Mouse (Mus musculus): Measurements from ENCODE around the gene Ktn1. TPM values are rescaled to one million over a fixed set of nuclear protein-coding genes. Genes with fewer than 3 reads are reported as not detected.

Gene Ktn1
- 93.3 and 102 TPM in 2 replicates for polyA plus RNA-seq (2016; fragmentation: Nextera tagmentation; extraction: Ambion mirVana)

DNA sequence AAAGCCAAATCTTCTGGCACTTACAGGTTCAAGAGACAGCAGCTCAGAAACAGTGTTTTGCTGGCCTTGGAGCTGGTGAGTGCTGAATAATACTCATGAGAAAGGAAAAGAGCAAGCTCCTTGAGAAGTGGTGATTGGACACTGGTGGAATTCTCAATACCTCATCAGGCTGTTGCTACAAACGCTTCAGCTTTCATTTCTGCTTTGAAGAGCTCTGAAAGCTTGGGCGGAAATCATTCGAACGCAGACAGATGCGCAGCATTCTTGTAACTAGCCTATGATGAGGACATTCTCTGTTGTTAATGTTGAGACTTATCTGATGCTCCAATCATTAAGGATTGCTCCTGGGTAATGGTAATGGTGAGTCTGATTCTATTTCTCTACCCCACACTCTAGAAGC lies at the start of gene Ktn1:
Gene Ktn1, plus strand, starts transcription at position 231 of the 400 bp plus-strand sequence.
- no peaks in the 10 kb centered on the region for H3K36me3 ChIP-seq (replicated peaks)
- H3K4me1 ChIP-seq, result peaks cover 13% of the 10 kb centered on the region
- WGBS, result 37% methylated on average over 5 of the region's 5 CpGs
- peaks cover 4% of the 10 kb centered on the region; the same call in 1 of the 2 replicates for H3K27me3 ChIP-seq
- no peak for ATAC-seq (ENCODE audit: low FRiP score)
- H3K9ac ChIP-seq, result peak within 1 kb of the TSS; percentile 89
- no peaks in the 10 kb centered on the region for H3K9me3 ChIP-seq
- H3K27ac ChIP-seq, result peak within 1 kb of the TSS; percentile 93
- H3K4me3 ChIP-seq (replicated peaks), result peak within 1 kb of the TSS; percentile 80
- H3K4me2 ChIP-seq, result peak within 1 kb of the TSS; percentile 71

DNA sequence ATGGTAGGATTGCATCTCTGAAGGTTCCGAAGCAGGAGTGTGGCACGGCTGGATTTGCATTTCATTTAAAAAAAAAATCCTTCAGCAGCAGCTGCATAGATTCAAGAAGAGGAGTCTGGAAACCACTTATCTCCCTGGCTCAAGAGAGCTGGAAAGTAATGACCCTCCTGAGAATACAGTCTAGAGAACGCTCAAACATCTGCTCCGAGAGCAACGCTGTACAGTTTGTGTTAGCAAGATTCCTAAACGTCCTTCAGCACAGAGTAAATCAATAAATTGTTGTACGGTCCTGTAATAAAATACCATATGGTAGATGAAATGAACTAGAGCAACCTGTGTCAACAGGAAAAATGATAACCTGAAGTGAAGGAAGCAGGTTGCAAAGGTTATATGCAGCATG lies 35.0 kb upstream of the Ktn1 start:
- Histone ChIP-seq H3K27ac (no peak overlapping the region), H3K36me3 (replicated peaks) (no peaks in the 10 kb centered on the region), H3K9me3 (no peaks in the 10 kb centered on the region), H3K4me3 (replicated peaks) (no peak overlapping the region), H3K4me2 (no peak overlapping the region), H3K27me3 (no peaks in the 10 kb centered on the region), H3K9ac (no peak overlapping the region), H3K4me1 (no peaks in the 10 kb centered on the region)
- WGBS, result 80% methylated on average over 7 of the region's 7 CpGs
- no peak for ATAC-seq (ENCODE audit: low FRiP score)

DNA sequence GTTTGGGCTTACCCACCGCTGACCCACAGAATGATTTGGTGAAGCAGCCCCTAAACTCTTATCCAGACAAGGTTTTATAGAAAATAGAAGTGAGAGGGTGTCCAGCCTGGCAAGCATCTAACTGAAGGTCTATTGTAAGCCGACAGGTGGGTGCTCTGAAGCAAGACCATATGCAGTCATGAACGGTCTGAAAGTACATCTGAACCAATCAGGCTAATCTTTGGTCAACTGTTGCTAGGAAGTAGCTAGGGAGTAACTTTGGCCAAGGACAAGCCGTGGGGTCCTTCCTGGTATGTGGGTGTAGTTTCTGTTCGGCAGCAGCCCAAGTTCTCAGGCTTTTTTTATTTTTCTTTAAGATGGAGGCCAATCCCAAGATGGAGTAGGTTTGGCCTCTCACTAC lies 29.4 kb upstream of the Ktn1 start:
- no peak overlapping the region for H3K4me3 ChIP-seq (replicated peaks)
- no peaks in the 10 kb centered on the region for H3K9me3 ChIP-seq
- ATAC-seq (ENCODE audit: low FRiP score), result no peak
- no peaks in the 10 kb centered on the region for H3K27me3 ChIP-seq
- no peak overlapping the region for H3K27ac ChIP-seq
- H3K36me3 ChIP-seq (replicated peaks), result no peaks in the 10 kb centered on the region
- H3K4me2 ChIP-seq, result no peak overlapping the region
- 86% methylated on average over 5 of the region's 5 CpGs for WGBS
- H3K4me1 ChIP-seq, result no peaks in the 10 kb centered on the region
- no peak overlapping the region for H3K9ac ChIP-seq

DNA sequence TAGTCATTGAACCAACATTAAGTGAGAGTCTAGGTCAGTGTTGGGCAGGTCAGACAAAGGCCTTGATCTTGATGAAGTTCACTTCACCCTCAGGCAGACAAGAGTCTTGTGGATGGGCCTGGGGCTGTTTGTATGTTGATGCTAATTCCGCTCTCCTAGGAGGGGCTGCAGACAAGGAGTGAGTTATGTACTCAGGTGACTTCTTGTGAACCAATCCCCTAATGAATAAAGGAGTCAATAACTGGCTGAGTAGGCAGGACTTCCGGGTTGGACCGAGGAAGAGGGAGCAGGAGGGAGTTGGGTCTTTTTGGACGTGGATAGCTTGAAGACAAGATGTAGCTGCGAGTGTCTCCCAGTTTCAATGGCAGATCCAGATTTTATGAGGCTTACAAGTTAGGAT lies 26.3 kb upstream of the Ktn1 start:
- H3K27me3 ChIP-seq, result no peaks in the 10 kb centered on the region
- H3K4me2 ChIP-seq, result no peak overlapping the region
- no peak overlapping the region for H3K9ac ChIP-seq
- H3K36me3 ChIP-seq (replicated peaks), result no peaks in the 10 kb centered on the region
- no peak for ATAC-seq (ENCODE audit: low FRiP score)
- 0 out of 2 replicates have a peak, but pooled peaks cover 5% of the 10 kb centered on the region for H3K4me1 ChIP-seq
- 91% methylated on average over 5 of the region's 5 CpGs for WGBS
- no peak overlapping the region for H3K4me3 ChIP-seq (replicated peaks)
- H3K9me3 ChIP-seq, result no peaks in the 10 kb centered on the region
- H3K27ac ChIP-seq, result no peak overlapping the region

DNA sequence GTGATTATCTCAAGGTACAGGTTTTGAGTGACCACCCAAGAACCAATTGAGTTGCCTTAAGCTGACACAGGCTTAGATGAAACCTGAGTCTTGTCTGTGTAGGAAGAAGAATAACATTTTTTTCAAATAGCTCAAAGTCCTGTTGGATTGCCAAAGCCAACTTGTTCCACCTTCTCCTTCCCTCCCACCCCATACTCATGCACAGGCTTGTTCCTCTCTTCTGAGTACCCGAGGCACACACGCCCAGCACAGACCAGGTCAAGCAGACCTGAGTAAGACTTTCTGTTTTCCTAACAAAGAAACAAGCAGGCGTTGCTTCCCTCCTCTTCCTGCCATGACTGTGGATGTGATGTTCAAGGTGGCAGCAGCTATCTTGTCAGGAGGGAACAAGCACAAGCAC lies 23.4 kb upstream of the Ktn1 start:
- ATAC-seq (ENCODE audit: low FRiP score), result no peak
- 83% methylated on average over 3 of the region's 3 CpGs for WGBS

DNA sequence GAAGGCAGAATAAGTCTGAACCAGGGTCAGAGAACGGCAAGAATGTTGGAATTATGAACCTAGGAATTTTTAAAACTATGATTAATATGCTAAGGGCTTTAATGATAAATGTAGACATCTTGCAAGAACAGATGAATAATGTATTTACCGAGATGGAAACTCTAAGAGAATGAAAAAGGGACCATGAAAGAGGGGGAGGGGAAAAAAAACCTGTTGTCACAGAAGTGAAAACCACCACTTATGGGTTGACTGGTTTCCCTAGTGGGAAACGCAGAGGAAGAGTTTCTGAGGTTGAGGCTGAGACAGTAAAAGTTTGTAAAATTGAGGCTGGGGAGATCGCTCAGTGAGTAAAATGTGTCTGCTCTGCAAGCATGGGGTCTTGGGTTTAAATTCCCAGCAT lies 22.1 kb upstream of the Ktn1 start:
- H3K27me3 ChIP-seq, result no peaks in the 10 kb centered on the region
- no peaks in the 10 kb centered on the region for H3K9me3 ChIP-seq
- no peaks in the 10 kb centered on the region for H3K36me3 ChIP-seq (replicated peaks)
- H3K27ac ChIP-seq, result no peak overlapping the region
- WGBS, result 93% methylated on average over 4 of the region's 4 CpGs
- no peak for ATAC-seq (ENCODE audit: low FRiP score)
- no peak overlapping the region for H3K4me3 ChIP-seq (replicated peaks)
- H3K4me1 ChIP-seq, result 0 out of 2 replicates have a peak, but pooled peaks cover 5% of the 10 kb centered on the region
- no peak overlapping the region for H3K4me2 ChIP-seq
- H3K9ac ChIP-seq, result no peak overlapping the region

More for the DNA sequence above, 23.4 kb upstream of the Ktn1 start:
- Histone ChIP-seq H3K27ac (no peak overlapping the region), H3K27me3 (no peaks in the 10 kb centered on the region), H3K4me3 (replicated peaks) (no peak overlapping the region), H3K36me3 (replicated peaks) (no peaks in the 10 kb centered on the region), H3K9ac (no peak overlapping the region), H3K4me1 (0 out of 2 replicates have a peak, but pooled peaks cover 5% of the 10 kb centered on the region), H3K9me3 (no peaks in the 10 kb centered on the region), H3K4me2 (no peak overlapping the region)

DNA sequence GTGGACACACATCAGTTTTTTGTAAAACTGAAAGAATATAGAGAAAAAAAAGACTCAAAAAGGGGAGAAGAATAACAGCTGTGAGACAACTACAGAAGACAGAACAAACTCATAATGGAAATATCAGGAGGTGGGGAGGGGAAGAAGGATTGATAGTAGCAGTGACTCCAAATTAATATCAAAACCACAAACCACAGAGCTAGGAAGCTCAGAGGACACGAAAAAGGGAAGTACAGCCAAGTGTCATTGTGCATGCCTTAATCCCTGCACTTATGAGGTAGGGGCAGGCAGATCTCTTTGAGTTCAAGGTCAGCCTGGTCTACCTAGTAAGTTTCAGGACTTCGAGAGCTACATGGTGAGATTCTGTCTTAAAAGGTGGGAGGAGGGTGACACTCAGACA lies 21.4 kb upstream of the Ktn1 start:
- WGBS, result 77% methylated on average over 2 of the region's 2 CpGs
- no peak for ATAC-seq (ENCODE audit: low FRiP score)
- H3K9me3 ChIP-seq, result no peaks in the 10 kb centered on the region
- no peaks in the 10 kb centered on the region for H3K36me3 ChIP-seq (replicated peaks)
- no peak overlapping the region for H3K4me3 ChIP-seq (replicated peaks)
- no peak overlapping the region for H3K9ac ChIP-seq
- H3K27ac ChIP-seq, result no peak overlapping the region
- no peaks in the 10 kb centered on the region for H3K27me3 ChIP-seq
- H3K4me1 ChIP-seq, result 0 out of 2 replicates have a peak, but pooled peaks cover 5% of the 10 kb centered on the region
- no peak overlapping the region for H3K4me2 ChIP-seq

DNA sequence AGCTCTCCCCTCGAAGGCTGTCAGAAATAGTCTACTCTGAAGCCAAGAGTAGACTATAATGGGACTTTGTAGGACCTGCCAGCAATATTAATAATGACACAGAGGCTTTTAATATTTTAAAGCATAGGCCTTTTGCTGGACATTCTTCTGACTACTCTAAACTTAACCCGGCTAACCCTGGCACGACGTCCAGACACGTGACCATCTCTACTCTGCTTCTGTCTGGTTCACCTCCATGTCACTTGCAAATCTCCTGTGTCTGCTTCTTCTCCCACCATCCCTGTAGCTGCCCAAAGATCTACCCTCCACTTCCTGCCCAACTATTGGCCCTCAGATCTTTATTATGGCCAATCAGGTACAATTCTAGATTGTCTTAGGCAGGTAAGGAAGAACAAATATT lies 20.9 kb upstream of the Ktn1 start:
- Histone ChIP-seq H3K9me3 (no peaks in the 10 kb centered on the region), H3K4me2 (no peak overlapping the region), H3K27ac (no peak overlapping the region), H3K9ac (no peak overlapping the region), H3K4me1 (0 out of 2 replicates have a peak, but pooled peaks cover 5% of the 10 kb centered on the region), H3K4me3 (replicated peaks) (no peak overlapping the region), H3K36me3 (replicated peaks) (no peaks in the 10 kb centered on the region), H3K27me3 (no peaks in the 10 kb centered on the region)
- ATAC-seq (ENCODE audit: low FRiP score), result no peak
- 88% methylated on average over 5 of the region's 5 CpGs for WGBS

DNA sequence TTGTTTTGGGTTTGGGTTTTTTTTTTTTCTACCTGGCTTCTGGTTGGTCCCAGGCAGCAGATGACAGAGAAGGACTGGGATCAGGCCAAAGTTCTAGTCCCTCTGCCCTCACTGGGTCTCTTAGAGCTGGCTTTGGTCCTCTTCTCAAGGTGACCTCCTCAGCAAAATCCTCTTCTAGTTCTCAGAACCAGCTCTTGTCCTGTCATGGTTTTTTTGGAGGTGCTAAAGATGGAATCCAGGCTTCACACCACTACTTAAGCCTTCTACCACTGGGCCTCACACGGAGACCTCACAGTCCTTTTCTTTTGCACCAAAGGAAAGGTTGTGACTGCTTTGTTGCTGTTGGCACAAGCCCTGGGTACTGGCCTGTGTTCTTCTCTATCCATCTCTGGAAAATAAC lies 15.8 kb upstream of the Ktn1 start:
- no peaks in the 10 kb centered on the region for H3K27me3 ChIP-seq
- H3K27ac ChIP-seq, result no peak overlapping the region
- no peaks in the 10 kb centered on the region; the same call in 1 of the 2 replicates for H3K4me1 ChIP-seq
- no peaks in the 10 kb centered on the region for H3K9me3 ChIP-seq
- no peaks in the 10 kb centered on the region for H3K36me3 ChIP-seq (replicated peaks)
- H3K4me2 ChIP-seq, result no peak overlapping the region
- H3K9ac ChIP-seq, result no peak overlapping the region
- WGBS, result 85% methylated on average over 1 of the region's 1 CpGs
- no peak overlapping the region for H3K4me3 ChIP-seq (replicated peaks)
- ATAC-seq (ENCODE audit: low FRiP score), result no peak

DNA sequence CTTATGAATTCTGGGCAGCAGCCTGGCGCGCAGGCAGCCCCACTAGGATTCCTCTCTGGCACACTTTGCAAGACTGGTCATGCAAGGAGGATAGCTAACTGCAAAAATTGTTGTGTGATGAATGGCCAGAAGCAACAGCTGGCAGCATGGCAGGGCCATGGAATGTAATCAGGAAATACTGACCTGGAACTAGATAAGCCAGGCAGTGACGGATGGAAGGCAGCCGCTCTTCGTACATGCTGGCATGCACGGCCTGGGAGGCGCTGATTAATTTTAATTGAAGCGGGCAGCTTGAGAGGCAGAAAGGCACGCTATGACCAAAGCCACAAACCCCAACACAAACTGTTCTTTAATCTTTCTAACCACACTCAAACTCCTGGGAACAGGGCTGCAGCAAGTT lies 13.8 kb upstream of the Ktn1 start:
- Histone ChIP-seq H3K27me3 (no peaks in the 10 kb centered on the region), H3K4me2 (no peak overlapping the region), H3K9ac (no peak overlapping the region), H3K4me1 (no peaks in the 10 kb centered on the region; the same call in 1 of the 2 replicates), H3K9me3 (no peaks in the 10 kb centered on the region), H3K27ac (no peak overlapping the region), H3K4me3 (replicated peaks) (no peak overlapping the region), H3K36me3 (replicated peaks) (no peaks in the 10 kb centered on the region)
- WGBS, result 85% methylated on average over 9 of the region's 9 CpGs
- ATAC-seq (ENCODE audit: low FRiP score), result no peak

DNA sequence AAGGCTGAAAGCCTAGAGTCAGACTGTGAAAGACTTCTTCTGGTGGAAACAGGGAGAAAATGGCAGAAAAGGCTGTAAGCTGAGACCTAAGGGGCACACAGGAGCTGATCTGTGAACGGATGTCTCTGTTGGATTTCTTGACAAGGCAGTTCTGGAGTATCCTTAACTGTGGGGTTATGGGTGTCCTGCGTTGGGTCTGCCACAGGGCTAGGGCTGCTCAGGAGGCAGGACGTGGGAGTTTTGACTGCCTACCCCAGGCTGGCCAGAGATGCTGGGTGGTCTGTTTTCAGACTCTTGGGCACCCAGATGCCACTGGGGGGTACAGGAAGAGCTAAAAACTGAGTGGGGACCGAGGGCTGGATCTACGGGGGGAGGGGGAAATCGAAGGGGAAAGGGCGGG lies 13.4 kb upstream of the Ktn1 start:
- Histone ChIP-seq H3K27ac (no peak overlapping the region), H3K9me3 (no peaks in the 10 kb centered on the region), H3K4me1 (no peaks in the 10 kb centered on the region; the same call in 1 of the 2 replicates), H3K9ac (no peak overlapping the region), H3K4me3 (replicated peaks) (no peak overlapping the region), H3K27me3 (no peaks in the 10 kb centered on the region), H3K36me3 (replicated peaks) (no peaks in the 10 kb centered on the region), H3K4me2 (no peak overlapping the region)
- ATAC-seq (ENCODE audit: low FRiP score), result no peak
- 73% methylated on average over 7 of the region's 7 CpGs for WGBS

DNA sequence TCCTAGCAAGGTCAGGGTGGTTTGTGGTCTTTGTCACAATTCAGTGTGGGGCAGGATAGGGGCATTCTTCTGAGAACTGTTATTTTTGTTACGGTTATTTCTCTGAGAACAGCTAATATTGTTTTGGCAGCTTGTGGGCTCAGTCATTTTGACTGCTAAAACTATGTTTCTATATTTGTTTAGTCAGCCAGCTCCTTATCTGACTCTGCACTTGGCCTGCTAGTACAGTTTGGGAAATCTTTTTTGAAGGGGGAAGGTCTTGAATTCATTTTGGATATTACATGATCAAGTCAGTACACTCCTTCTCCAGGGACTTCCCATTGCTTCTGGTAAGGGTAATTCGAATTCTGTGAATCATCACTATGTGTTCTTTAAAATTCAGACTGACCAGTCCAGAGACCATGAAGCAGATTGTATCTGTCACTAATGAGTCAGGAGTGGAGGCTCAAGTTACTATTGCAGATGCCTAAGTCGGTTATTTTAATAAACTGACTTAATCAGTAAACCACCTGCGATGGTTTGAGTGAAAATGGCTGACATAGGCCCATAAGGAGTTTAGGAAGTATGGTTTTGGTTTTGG lies 9.8 kb upstream of the Ktn1 start:
- Histone ChIP-seq H3K36me3 (replicated peaks) (no peaks in the 10 kb centered on the region), H3K27ac (no peak overlapping the region), H3K4me2 (no peak overlapping the region), H3K9ac (no peak overlapping the region), H3K27me3 (no peaks in the 10 kb centered on the region), H3K4me3 (replicated peaks) (no peak overlapping the region), H3K4me1 (no peaks in the 10 kb centered on the region; the same call in 1 of the 2 replicates), H3K9me3 (no peaks in the 10 kb centered on the region)
- 82% methylated on average over 4 of the region's 4 CpGs for WGBS
- no peak for ATAC-seq (ENCODE audit: low FRiP score)

DNA sequence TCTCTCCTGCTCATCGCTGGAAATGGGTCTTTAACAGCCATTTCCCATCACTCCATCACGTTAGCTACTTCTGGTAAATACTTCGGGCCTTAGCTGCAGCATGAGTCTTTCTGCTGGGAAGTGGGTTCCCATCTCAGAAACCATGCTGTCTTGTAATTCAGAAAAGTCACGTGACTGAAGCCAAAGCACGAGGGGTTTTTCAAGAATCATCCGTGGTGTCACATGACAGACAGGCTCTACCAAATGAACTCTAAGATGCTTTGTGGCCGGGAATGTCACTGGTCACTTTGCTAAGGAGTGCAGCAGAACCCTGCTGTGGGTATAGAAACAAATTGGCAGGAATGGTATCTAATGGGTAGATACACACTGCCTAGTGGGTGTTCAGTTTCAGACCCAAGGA lies 2.6 kb upstream of the Ktn1 start:
- Histone ChIP-seq H3K36me3 (replicated peaks) (no peaks in the 10 kb centered on the region), H3K27me3 (peaks cover 4% of the 10 kb centered on the region; the same call in 1 of the 2 replicates), H3K9me3 (no peaks in the 10 kb centered on the region), H3K4me2 (no peak overlapping the region), H3K4me1 (peaks cover 6% of the 10 kb centered on the region), H3K27ac (no peak overlapping the region), H3K4me3 (replicated peaks) (no peak overlapping the region), H3K9ac (no peak overlapping the region)
- no peak for ATAC-seq (ENCODE audit: low FRiP score)
- WGBS, result 66% methylated on average over 7 of the region's 7 CpGs

Measured in forebrain, embryonic 12.5 days (tissue).